Mouse (Mus musculus): ENCODE results near the gene Cox10. TPM values are rescaled to one million over a fixed set of nuclear protein-coding genes. Genes with fewer than 3 reads are reported as not detected.
A peak's percentile ranks its signal among the peaks of the same experiment; 100 is the strongest.

Cox10 gene
- total and polyA plus RNA-seq, 3 experiments = 23.4 to 60.3 (median 35.2) TPM

GRCm38 (mm10) chr11:63920531-63920930, 158.7 kb downstream of the Cox10 start (continued):
- TF ChIP-seq ZKSCAN1 (IDR thresholded peaks at IDR 0.05; ENCODE audit: borderline replicate concordance, low read depth, low read length) (no peak), ELF1 (IDR thresholded peaks at IDR 0.05; ENCODE audit: low read depth, low read length) (peak; percentile 38; the same call in 1 of the 2 replicates), PAX5 (IDR thresholded peaks at IDR 0.05; ENCODE audit: low read length) (no peak), JUND (conservative IDR thresholded peaks at IDR 0.05; ENCODE audit: low read depth, low read length) (no peak), USF1 (IDR thresholded peaks at IDR 0.05; ENCODE audit: low read depth, low read length) (no peak), RAD21 (IDR thresholded peaks at IDR 0.05; ENCODE audit: low read depth, low read length) (peak; percentile 92), TCF12 (IDR thresholded peaks at IDR 0.05; ENCODE audit: low read depth, low read length) (peak; percentile 44; the same call in 1 of the 2 replicates), POLR2A (IDR thresholded peaks at IDR 0.05; ENCODE audit: low read depth, low read length) (no peak), KAT2A (IDR thresholded peaks at IDR 0.05; ENCODE audit: insufficient replicate concordance, low read length) (no peak)

- H3K9ac ChIP-seq (ENCODE audit: insufficient read depth, low read depth) = no peak overlapping the region
- H3K27me3 ChIP-seq (replicated peaks) = peaks cover 21% of the 10 kb centered on the region
- no peaks in the 10 kb centered on the region for H3K36me3 ChIP-seq (replicated peaks in 1 of 2; ENCODE audit: control insufficient read depth in 1 of 2, insufficient read depth in 1 of 2, low read length in 1 of 2)
- no peaks in the 10 kb centered on the region for H3K9me3 ChIP-seq (replicated peaks; ENCODE audit: low read length)
- no peaks in the 10 kb centered on the region for H3K79me2 ChIP-seq (replicated peaks; ENCODE audit: control insufficient read depth, extremely low read depth, insufficient read depth, poor library complexity, severe bottlenecking)
- no peak overlapping the region for H3K4me3 ChIP-seq (replicated peaks in 1 of 3; ENCODE audit: low read depth in 2 of 3, low read length in 2 of 3, poor library complexity in 1 of 3)
- TF ChIP-seq UBTF (IDR thresholded peaks at IDR 0.05; ENCODE audit: low read depth, low read length) = no peak
- TF ChIP-seq KAT2A (IDR thresholded peaks at IDR 0.05; ENCODE audit: insufficient replicate concordance, low read length) = no peak
- TF ChIP-seq NELFE (IDR thresholded peaks at IDR 0.05; ENCODE audit: low read depth, low read length) = no peak
- no peak for TF ChIP-seq JUND (conservative IDR thresholded peaks at IDR 0.05; ENCODE audit: low read depth, low read length)
- TF ChIP-seq ZKSCAN1 (IDR thresholded peaks at IDR 0.05; ENCODE audit: borderline replicate concordance, low read depth, low read length) = no peak
- TF ChIP-seq USF1 (IDR thresholded peaks at IDR 0.05; ENCODE audit: low read depth, low read length) = no peak
- no peak for TF ChIP-seq ETS1 (conservative IDR thresholded peaks at IDR 0.05; ENCODE audit: low read depth, low read length)
- no peak for TF ChIP-seq ZNF384 (IDR thresholded peaks at IDR 0.05; ENCODE audit: low read depth, low read length)
- TF ChIP-seq SMC3 (IDR thresholded peaks at IDR 0.05; ENCODE audit: low read depth, low read length) = no peak
- TF ChIP-seq MXI1 (IDR thresholded peaks at IDR 0.05; ENCODE audit: low read depth, low read length) = no peak
- TF ChIP-seq RAD21 (IDR thresholded peaks at IDR 0.05; ENCODE audit: low read depth, low read length) = no peak
- no peak for TF ChIP-seq USF2 (conservative IDR thresholded peaks at IDR 0.05; ENCODE audit: low read depth, low read length)
- H3K27ac ChIP-seq (ENCODE audit: insufficient read depth, low read depth) = no peak overlapping the region
- dilution Hi-C loops (cut with MboI; ENCODE audit: extremely low pct_ligation_motif_present, extremely low pct_unique_long_range_greater_than_20kb, low sequenced_read_pairs) = no loop called here
- H3K4me1 ChIP-seq (ENCODE audit: control insufficient read depth in 1 of 2, insufficient read depth in 2 of 2) = peaks cover 0 to 28% of the 10 kb centered on the region in 2 experiments; a peak in 2 of 4 replicates
- 0 out of 2 replicates have a peak overlapping the region, but pooled peaks have one; percentile 84 for H3K4me2 ChIP-seq (ENCODE audit: insufficient read depth, low read depth, poor library complexity, severe bottlenecking)
- in situ Hi-C loops (cut with MboI; ENCODE audit: low pct_ligation_motif_present, low pct_unique_long_range_greater_than_20kb, low sequenced_read_pairs) = loop anchor here (10.0 kb wide), 2 partner anchors 305 to 515 kb away; partner anchors contain the start of genes F930015N05Rik and Hs3st3a1
- DNase-seq (ENCODE audit: extremely low read depth) = no peak
Observed at GRCm38 (mm10) chr11:63919211-63920098, 159.8 kb downstream of the Cox10 start.

Measured in CH12.LX (cell line).